Mouse (Mus musculus): ENCODE measurements around the gene Gtf2f2. TPM values are rescaled to one million over a fixed set of nuclear protein-coding genes. Genes with fewer than 3 reads are reported as not detected.
A peak's percentile ranks its signal among the peaks of the same experiment; 100 is the strongest.

The Gtf2f2 gene
- polyA plus RNA-seq, 1 experiment from 2014 or later: 39.2 TPM

GRCm38 (mm10) chr14:76009185-76009584 lies 1.5 kb downstream of the Gtf2f2 start:
- Histone ChIP-seq H3K27ac (ENCODE audit: low read length) (no peak overlapping the region), H3K4me1 (ENCODE audit: control insufficient read depth, insufficient read depth, low read length) (peaks cover 19% of the 10 kb centered on the region), H3K27me3 (ENCODE audit: control insufficient read depth, insufficient read depth, low read depth, low read length) (no peaks in the 10 kb centered on the region), H3K4me3 (ENCODE audit: low read depth, low read length) (no peak overlapping the region), H3K9me3 (replicated peaks; ENCODE audit: control insufficient read depth, low read length, poor library complexity, severe bottlenecking) (no peaks in the 10 kb centered on the region), H3K36me3 (ENCODE audit: control insufficient read depth, insufficient read depth, low read length) (no peaks in the 10 kb centered on the region), H3K4me2 (ENCODE audit: low read length) (peak overlapping the region; percentile 80), H3K9ac (ENCODE audit: low read depth, low read length) (no peak overlapping the region)
- ATAC-seq: no peak
- WGBS: 72% methylated on average over 5 of the region's 5 CpGs

GRCm38 (mm10) chr14:76008174-76008573 lies 2.5 kb downstream of the Gtf2f2 start:
- 96% methylated on average over 1 of the region's 1 CpGs for WGBS
- Histone ChIP-seq H3K9me3 (replicated peaks; ENCODE audit: control insufficient read depth, low read length, poor library complexity, severe bottlenecking) (no peaks in the 10 kb centered on the region), H3K9ac (ENCODE audit: low read depth, low read length) (no peak overlapping the region), H3K4me3 (ENCODE audit: low read depth, low read length) (no peak overlapping the region), H3K36me3 (ENCODE audit: control insufficient read depth, insufficient read depth, low read length) (no peaks in the 10 kb centered on the region), H3K27me3 (ENCODE audit: control insufficient read depth, insufficient read depth, low read depth, low read length) (no peaks in the 10 kb centered on the region), H3K4me2 (ENCODE audit: low read length) (no peak overlapping the region), H3K27ac (ENCODE audit: low read length) (no peak overlapping the region), H3K4me1 (ENCODE audit: control insufficient read depth, insufficient read depth, low read length) (peaks cover 19% of the 10 kb centered on the region)
- ATAC-seq: no peak

GRCm38 (mm10) chr14:76005011-76005410 lies 5.7 kb downstream of the Gtf2f2 start:
- Histone ChIP-seq H3K9ac (ENCODE audit: low read depth, low read length) (no peak overlapping the region), H3K36me3 (ENCODE audit: control insufficient read depth, insufficient read depth, low read length) (no peaks in the 10 kb centered on the region)

GRCm38 (mm10) chr14:76001781-76002180 lies 8.9 kb downstream of the Gtf2f2 start:
- no peaks in the 10 kb centered on the region for H3K4me1 ChIP-seq (ENCODE audit: control insufficient read depth, insufficient read depth, low read length)
- ATAC-seq: no peak
- 89% methylated on average over 4 of the region's 4 CpGs for WGBS
- no peak overlapping the region for H3K4me3 ChIP-seq (ENCODE audit: low read depth, low read length)
- H3K27ac ChIP-seq (ENCODE audit: low read length): no peak overlapping the region
- no peaks in the 10 kb centered on the region for H3K9me3 ChIP-seq (replicated peaks; ENCODE audit: control insufficient read depth, low read length, poor library complexity, severe bottlenecking)
- no peak overlapping the region for H3K9ac ChIP-seq (ENCODE audit: low read depth, low read length)
- no peak overlapping the region for H3K4me2 ChIP-seq (ENCODE audit: low read length)
- no peaks in the 10 kb centered on the region for H3K27me3 ChIP-seq (ENCODE audit: control insufficient read depth, insufficient read depth, low read depth, low read length)
- no peaks in the 10 kb centered on the region for H3K36me3 ChIP-seq (ENCODE audit: control insufficient read depth, insufficient read depth, low read length)

More at GRCm38 (mm10) chr14:76005011-76005410, 5.7 kb downstream of the Gtf2f2 start:
- 62% methylated on average over 4 of the region's 4 CpGs for WGBS
- no peak overlapping the region for H3K27ac ChIP-seq (ENCODE audit: low read length)
- H3K4me3 ChIP-seq (ENCODE audit: low read depth, low read length): no peak overlapping the region
- no peaks in the 10 kb centered on the region for H3K27me3 ChIP-seq (ENCODE audit: control insufficient read depth, insufficient read depth, low read depth, low read length)
- no peak for ATAC-seq
- no peaks in the 10 kb centered on the region for H3K9me3 ChIP-seq (replicated peaks; ENCODE audit: control insufficient read depth, low read length, poor library complexity, severe bottlenecking)
- no peak overlapping the region for H3K4me2 ChIP-seq (ENCODE audit: low read length)
- peaks cover 13% of the 10 kb centered on the region for H3K4me1 ChIP-seq (ENCODE audit: control insufficient read depth, insufficient read depth, low read length)

GRCm38 (mm10) chr14:75998082-75998481 lies 12.6 kb downstream of the Gtf2f2 start:
- Histone ChIP-seq H3K27ac (ENCODE audit: low read length) (no peak overlapping the region), H3K9ac (ENCODE audit: low read depth, low read length) (no peak overlapping the region), H3K36me3 (ENCODE audit: control insufficient read depth, insufficient read depth, low read length) (no peaks in the 10 kb centered on the region), H3K4me2 (ENCODE audit: low read length) (no peak overlapping the region), H3K4me1 (ENCODE audit: control insufficient read depth, insufficient read depth, low read length) (no peaks in the 10 kb centered on the region), H3K4me3 (ENCODE audit: low read depth, low read length) (no peak overlapping the region), H3K27me3 (ENCODE audit: control insufficient read depth, insufficient read depth, low read depth, low read length) (no peaks in the 10 kb centered on the region), H3K9me3 (replicated peaks; ENCODE audit: control insufficient read depth, low read length, poor library complexity, severe bottlenecking) (no peaks in the 10 kb centered on the region)
- 58% methylated on average over 1 of the region's 1 CpGs for WGBS
- ATAC-seq: no peak

GRCm38 (mm10) chr14:75992371-75992770 lies 18.3 kb downstream of the Gtf2f2 start:
- Histone ChIP-seq H3K36me3 (ENCODE audit: control insufficient read depth, insufficient read depth, low read length) (no peaks in the 10 kb centered on the region), H3K27me3 (ENCODE audit: control insufficient read depth, insufficient read depth, low read depth, low read length) (no peaks in the 10 kb centered on the region), H3K4me2 (ENCODE audit: low read length) (no peak overlapping the region), H3K4me1 (ENCODE audit: control insufficient read depth, insufficient read depth, low read length) (no peaks in the 10 kb centered on the region), H3K9ac (ENCODE audit: low read depth, low read length) (no peak overlapping the region), H3K4me3 (ENCODE audit: low read depth, low read length) (no peak overlapping the region), H3K27ac (ENCODE audit: low read length) (no peak overlapping the region), H3K9me3 (replicated peaks; ENCODE audit: control insufficient read depth, low read length, poor library complexity, severe bottlenecking) (no peaks in the 10 kb centered on the region)
- no peak for ATAC-seq
- 96% methylated on average over 4 of the region's 4 CpGs for WGBS

GRCm38 (mm10) chr14:75990936-75991335 lies 19.7 kb downstream of the Gtf2f2 start:
- no peak for ATAC-seq
- Histone ChIP-seq H3K27ac (ENCODE audit: low read length) (no peak overlapping the region), H3K9me3 (replicated peaks; ENCODE audit: control insufficient read depth, low read length, poor library complexity, severe bottlenecking) (no peaks in the 10 kb centered on the region), H3K4me1 (ENCODE audit: control insufficient read depth, insufficient read depth, low read length) (no peaks in the 10 kb centered on the region), H3K9ac (ENCODE audit: low read depth, low read length) (no peak overlapping the region), H3K4me3 (ENCODE audit: low read depth, low read length) (no peak overlapping the region), H3K27me3 (ENCODE audit: control insufficient read depth, insufficient read depth, low read depth, low read length) (no peaks in the 10 kb centered on the region), H3K4me2 (ENCODE audit: low read length) (no peak overlapping the region), H3K36me3 (ENCODE audit: control insufficient read depth, insufficient read depth, low read length) (no peaks in the 10 kb centered on the region)
- 93% methylated on average over 6 of the region's 6 CpGs for WGBS

- peaks cover 3% of the 10 kb centered on the region for H3K4me1 ChIP-seq (ENCODE audit: control insufficient read depth, insufficient read depth, low read length)
- no peak overlapping the region for H3K4me3 ChIP-seq (ENCODE audit: low read depth, low read length)
- no peaks in the 10 kb centered on the region for H3K27me3 ChIP-seq (ENCODE audit: control insufficient read depth, insufficient read depth, low read depth, low read length)
- no peaks in the 10 kb centered on the region for H3K9me3 ChIP-seq (replicated peaks; ENCODE audit: control insufficient read depth, low read length, poor library complexity, severe bottlenecking)
- H3K36me3 ChIP-seq (ENCODE audit: control insufficient read depth, insufficient read depth, low read length): no peaks in the 10 kb centered on the region
- no peak overlapping the region for H3K4me2 ChIP-seq (ENCODE audit: low read length)
- 100% methylated on average over 1 of the region's 1 CpGs for WGBS
- H3K27ac ChIP-seq (ENCODE audit: low read length): no peak overlapping the region
- no peak overlapping the region for H3K9ac ChIP-seq (ENCODE audit: low read depth, low read length)
- no peak for ATAC-seq
Measured at GRCm38 (mm10) chr14:75989168-75989567, 21.5 kb downstream of the Gtf2f2 start.

GRCm38 (mm10) chr14:75986878-75987483 lies 23.7 kb downstream of the Gtf2f2 start:
- 91% methylated on average over 7 of the region's 7 CpGs for WGBS

More at GRCm38 (mm10) chr14:75986878-75987483, 23.7 kb downstream of the Gtf2f2 start:
- Histone ChIP-seq H3K4me3 (ENCODE audit: low read depth, low read length) (no peak overlapping the region), H3K4me1 (ENCODE audit: control insufficient read depth, insufficient read depth, low read length) (peaks cover 3% of the 10 kb centered on the region), H3K27ac (ENCODE audit: low read length) (no peak overlapping the region), H3K36me3 (ENCODE audit: control insufficient read depth, insufficient read depth, low read length) (no peaks in the 10 kb centered on the region), H3K9me3 (replicated peaks; ENCODE audit: control insufficient read depth, low read length, poor library complexity, severe bottlenecking) (no peaks in the 10 kb centered on the region), H3K4me2 (ENCODE audit: low read length) (no peak overlapping the region), H3K9ac (ENCODE audit: low read depth, low read length) (no peak overlapping the region), H3K27me3 (ENCODE audit: control insufficient read depth, insufficient read depth, low read depth, low read length) (no peaks in the 10 kb centered on the region)
- no peak for ATAC-seq

All from midbrain, embryonic 16.5 days (tissue).